Mouse (Mus musculus): ENCODE data around the gene Fam229b. TPM values are rescaled to one million over a fixed set of nuclear protein-coding genes. Genes with fewer than 3 reads are reported as not detected.

Gene Fam229b
- polyA plus RNA-seq, 1 experiment from 2014 or later = 1.3 TPM

DNA sequence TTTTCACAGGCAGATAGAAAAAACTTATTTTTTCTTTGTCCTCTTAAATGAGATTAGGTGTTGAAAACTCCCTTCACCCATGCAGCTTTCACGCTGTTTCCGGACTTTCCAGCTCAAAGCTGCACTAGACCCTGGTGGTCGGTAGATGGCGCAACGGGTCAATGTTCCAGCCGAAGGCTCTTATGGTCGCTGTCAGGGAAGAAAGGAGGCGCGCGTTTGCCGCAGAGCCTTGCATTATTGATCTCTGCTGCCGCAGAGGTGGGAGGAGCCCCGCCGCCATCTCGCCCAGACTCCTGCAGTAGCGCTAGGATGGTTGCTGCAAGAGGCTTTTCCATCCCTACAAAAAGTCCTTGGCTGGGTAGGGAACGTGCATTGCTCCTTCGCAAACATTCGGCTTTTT, 37.4 kb upstream of the Fam229b start:
- Histone ChIP-seq H3K4me3 (ENCODE audit: low read depth, low read length) (peak overlapping the region; percentile 52), H3K4me1 (ENCODE audit: insufficient read depth) (peaks cover 25% of the 10 kb centered on the region), H3K27ac (ENCODE audit: low read depth) (peak overlapping the region; percentile 75), H3K4me2 (ENCODE audit: low read depth, low read length) (peak overlapping the region; percentile 84), H3K27me3 (ENCODE audit: insufficient read depth, low read length) (0 out of 2 replicates have a peak, but pooled peaks cover 3% of the 10 kb centered on the region), H3K9me3 (ENCODE audit: low read length) (no peaks in the 10 kb centered on the region), H3K36me3 (replicated peaks; ENCODE audit: insufficient read depth, low read length) (no peaks in the 10 kb centered on the region), H3K9ac (replicated peaks) (no peak overlapping the region; the same call in 1 of the 2 replicates)
- ATAC-seq (peak; percentile 82), DNase-seq (peak; percentile 89)
- WGBS (ENCODE audit: insufficient replicate concordance) = 0% methylated on average over 19 of the region's 19 CpGs
- TF ChIP-seq EP300 (IDR thresholded peaks at IDR 0.05; ENCODE audit: low read depth) = 0 out of 2 replicates have a peak, but pooled peaks have one; percentile 10
- peak; percentile 96 for TF ChIP-seq CTCF (IDR thresholded peaks at IDR 0.05; ENCODE audit: low read depth)

DNA sequence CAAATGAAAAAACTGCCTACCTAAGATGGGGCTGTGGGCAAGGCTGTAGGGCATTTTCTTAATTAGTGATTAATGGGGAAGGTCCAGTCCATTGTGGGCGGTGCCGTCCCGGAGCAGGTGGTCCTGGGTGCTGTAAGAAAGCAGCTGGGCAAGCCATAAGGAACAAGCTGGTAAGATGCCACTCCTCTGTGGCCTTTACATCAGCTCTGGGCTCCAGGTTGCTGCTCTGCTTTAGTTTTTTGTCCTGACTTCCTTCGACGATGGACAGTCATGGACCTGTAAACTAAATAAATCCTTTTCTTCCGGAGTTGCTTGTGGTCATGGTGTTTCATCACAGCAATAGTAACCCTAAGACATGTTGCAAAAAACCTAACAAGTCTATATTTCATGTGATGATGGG, 37.0 kb upstream of the Fam229b start:
- Histone ChIP-seq H3K36me3 (replicated peaks; ENCODE audit: insufficient read depth, low read length) (no peaks in the 10 kb centered on the region), H3K9me3 (ENCODE audit: low read length) (no peaks in the 10 kb centered on the region), H3K4me1 (ENCODE audit: insufficient read depth) (peaks cover 28% of the 10 kb centered on the region), H3K4me3 (ENCODE audit: low read depth, low read length) (no peak overlapping the region), H3K27ac (ENCODE audit: low read depth) (no peak overlapping the region), H3K27me3 (ENCODE audit: insufficient read depth, low read length) (0 out of 2 replicates have a peak, but pooled peaks cover 3% of the 10 kb centered on the region), H3K4me2 (ENCODE audit: low read depth, low read length) (peak overlapping the region; percentile 84), H3K9ac (replicated peaks) (no peak overlapping the region; the same call in 1 of the 2 replicates)
- ATAC-seq (no peak), DNase-seq (no peak)
- 14% methylated on average over 6 of the region's 6 CpGs for WGBS (ENCODE audit: insufficient replicate concordance)
- TF ChIP-seq CTCF (IDR thresholded peaks at IDR 0.05; ENCODE audit: low read depth) = no peak
- no peak for TF ChIP-seq EP300 (IDR thresholded peaks at IDR 0.05; ENCODE audit: low read depth)

DNA sequence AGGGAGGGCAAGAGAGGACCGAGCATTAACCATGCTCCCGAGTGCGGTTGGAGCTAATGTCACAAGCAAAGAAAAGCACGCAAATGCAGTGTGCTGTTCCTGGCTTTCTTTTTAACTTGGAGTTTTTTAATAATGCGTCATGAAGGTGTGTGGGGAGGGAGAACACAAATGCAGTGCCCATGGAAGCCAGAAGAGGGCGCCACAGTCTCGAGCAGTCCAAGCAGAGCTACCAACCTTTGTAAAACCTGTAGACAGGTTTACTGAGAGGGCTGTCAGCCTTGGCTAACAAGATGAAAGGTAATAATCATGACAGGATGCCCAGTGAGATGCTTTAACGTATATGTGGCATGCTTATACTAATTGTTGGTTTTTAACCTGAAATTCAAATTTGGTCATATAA, 36.5 kb upstream of the Fam229b start:
- 0 out of 2 replicates have a peak, but pooled peaks cover 3% of the 10 kb centered on the region for H3K27me3 ChIP-seq (ENCODE audit: insufficient read depth, low read length)
- H3K36me3 ChIP-seq (replicated peaks; ENCODE audit: insufficient read depth, low read length) = no peaks in the 10 kb centered on the region
- H3K4me2 ChIP-seq (ENCODE audit: low read depth, low read length) = no peak overlapping the region; the same call in 1 of the 2 replicates
- peaks cover 29% of the 10 kb centered on the region for H3K4me1 ChIP-seq (ENCODE audit: insufficient read depth)
- ATAC-seq = no peak
- H3K9ac ChIP-seq (replicated peaks) = no peak overlapping the region
- WGBS (ENCODE audit: insufficient replicate concordance) = 11% methylated on average over 8 of the region's 8 CpGs
- no peaks in the 10 kb centered on the region for H3K9me3 ChIP-seq (ENCODE audit: low read length)
- DNase-seq = peak; percentile 80
- H3K27ac ChIP-seq (ENCODE audit: low read depth) = no peak overlapping the region
- no peak overlapping the region for H3K4me3 ChIP-seq (ENCODE audit: low read depth, low read length)
- TF ChIP-seq EP300 (IDR thresholded peaks at IDR 0.05; ENCODE audit: low read depth) (no peak), CTCF (IDR thresholded peaks at IDR 0.05; ENCODE audit: low read depth) (peak; percentile 82)

DNA sequence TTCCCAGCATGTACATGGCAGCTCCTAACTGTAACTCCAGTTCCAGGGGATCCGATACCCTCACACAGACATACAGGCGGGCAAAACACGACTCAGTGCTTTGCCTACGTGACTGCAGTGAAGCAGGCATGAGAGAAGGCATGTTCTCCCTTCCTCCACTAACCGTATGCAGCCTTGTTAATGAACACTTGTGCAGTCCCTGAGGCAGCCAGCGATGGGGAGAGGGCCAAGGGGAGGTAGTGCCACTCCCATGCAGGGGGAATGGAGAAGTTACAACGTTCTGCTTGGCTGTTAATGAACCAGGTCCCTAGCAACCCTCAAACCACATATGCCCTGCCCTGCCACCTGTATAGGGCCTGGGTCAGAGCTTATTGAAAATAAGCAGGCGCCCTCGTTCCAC, 35.9 kb upstream of the Fam229b start:
- no peak overlapping the region for H3K9ac ChIP-seq (replicated peaks)
- no peaks in the 10 kb centered on the region for H3K36me3 ChIP-seq (replicated peaks; ENCODE audit: insufficient read depth, low read length)
- peaks cover 25% of the 10 kb centered on the region for H3K4me1 ChIP-seq (ENCODE audit: insufficient read depth)
- WGBS (ENCODE audit: insufficient replicate concordance) = 54% methylated on average over 9 of the region's 9 CpGs
- DNase-seq (no peak), ATAC-seq (no peak)
- H3K4me3 ChIP-seq (ENCODE audit: low read depth, low read length) = no peak overlapping the region
- H3K9me3 ChIP-seq (ENCODE audit: low read length) = no peaks in the 10 kb centered on the region
- H3K4me2 ChIP-seq (ENCODE audit: low read depth, low read length) = no peak overlapping the region
- TF ChIP-seq CTCF (IDR thresholded peaks at IDR 0.05; ENCODE audit: low read depth) (no peak), EP300 (IDR thresholded peaks at IDR 0.05; ENCODE audit: low read depth) (no peak)
- no peak overlapping the region for H3K27ac ChIP-seq (ENCODE audit: low read depth)
- 0 out of 2 replicates have a peak, but pooled peaks cover 3% of the 10 kb centered on the region for H3K27me3 ChIP-seq (ENCODE audit: insufficient read depth, low read length)

DNA sequence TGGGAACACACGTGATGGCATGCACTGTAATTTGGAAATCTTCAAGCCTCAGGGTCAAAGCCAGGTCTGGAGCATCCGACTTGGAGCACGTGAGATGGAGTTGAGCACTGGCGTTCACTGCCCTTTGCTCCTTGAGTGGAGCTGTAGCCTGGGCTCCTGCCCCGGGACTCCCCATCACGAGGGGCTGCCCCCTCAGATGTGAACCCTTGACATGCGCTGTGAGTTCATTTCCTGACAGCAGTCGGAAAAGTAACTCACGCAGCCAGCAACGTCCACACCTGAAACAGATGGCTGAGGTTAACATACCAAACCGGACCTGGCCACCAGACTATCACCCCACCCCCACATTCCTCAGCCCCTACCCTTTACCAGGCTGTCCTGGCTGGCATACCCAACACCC, 33.9 kb upstream of the Fam229b start:
- Histone ChIP-seq H3K9ac (replicated peaks) (no peak overlapping the region), H3K27ac (ENCODE audit: low read depth) (no peak overlapping the region), H3K36me3 (replicated peaks; ENCODE audit: insufficient read depth, low read length) (no peaks in the 10 kb centered on the region), H3K4me2 (ENCODE audit: low read depth, low read length) (no peak overlapping the region), H3K4me3 (ENCODE audit: low read depth, low read length) (no peak overlapping the region), H3K9me3 (ENCODE audit: low read length) (no peaks in the 10 kb centered on the region), H3K27me3 (ENCODE audit: insufficient read depth, low read length) (0 out of 2 replicates have a peak, but pooled peaks cover 3% of the 10 kb centered on the region), H3K4me1 (ENCODE audit: insufficient read depth) (peaks cover 18% of the 10 kb centered on the region)
- DNase-seq (no peak), ATAC-seq (no peak)
- WGBS (ENCODE audit: insufficient replicate concordance) = 77% methylated on average over 11 of the region's 11 CpGs
- no peak for TF ChIP-seq CTCF (IDR thresholded peaks at IDR 0.05; ENCODE audit: low read depth)
- no peak for TF ChIP-seq EP300 (IDR thresholded peaks at IDR 0.05; ENCODE audit: low read depth)

DNA sequence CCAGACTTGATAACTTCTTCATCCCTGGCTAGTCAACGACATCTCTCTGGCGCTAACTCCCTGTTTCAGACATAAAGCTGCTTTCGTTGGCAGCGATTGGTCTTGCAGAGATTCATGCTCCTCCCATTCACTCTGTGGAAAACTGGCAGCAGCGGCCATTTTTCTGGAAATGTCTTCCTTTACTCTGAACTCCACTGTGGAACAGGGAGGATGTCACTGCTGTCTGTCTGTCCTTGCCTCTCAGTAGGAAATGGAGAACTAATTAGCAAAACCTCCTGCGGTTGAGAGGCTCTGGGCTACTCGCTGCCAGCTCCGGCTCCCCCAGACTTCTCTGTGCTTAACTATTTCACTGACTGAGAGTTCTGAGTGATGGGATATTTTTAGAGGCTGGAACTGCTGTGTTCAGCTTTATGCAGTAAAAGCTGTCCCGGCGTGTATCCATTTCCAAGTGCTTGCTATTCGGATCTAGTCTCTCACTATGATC, 32.0 kb upstream of the Fam229b start:
- no peak overlapping the region for H3K27ac ChIP-seq (ENCODE audit: low read depth)
- H3K9me3 ChIP-seq (ENCODE audit: low read length) = no peaks in the 10 kb centered on the region
- peak overlapping the region; percentile 19; the same call in 1 of the 2 replicates for H3K4me2 ChIP-seq (ENCODE audit: low read depth, low read length)
- ATAC-seq (no peak), DNase-seq (no peak)
- TF ChIP-seq CTCF (IDR thresholded peaks at IDR 0.05; ENCODE audit: low read depth) (no peak), EP300 (IDR thresholded peaks at IDR 0.05; ENCODE audit: low read depth) (no peak)
- H3K4me1 ChIP-seq (ENCODE audit: insufficient read depth) = peaks cover 10% of the 10 kb centered on the region; the same call in 1 of the 2 replicates
- no peak overlapping the region for H3K9ac ChIP-seq (replicated peaks)
- no peak overlapping the region for H3K4me3 ChIP-seq (ENCODE audit: low read depth, low read length)
- 33% methylated on average over 11 of the region's 11 CpGs for WGBS (ENCODE audit: insufficient replicate concordance)
- 0 out of 2 replicates have a peak, but pooled peaks cover 3% of the 10 kb centered on the region for H3K27me3 ChIP-seq (ENCODE audit: insufficient read depth, low read length)
- no peaks in the 10 kb centered on the region for H3K36me3 ChIP-seq (replicated peaks; ENCODE audit: insufficient read depth, low read length)

All from liver, postnatal 0 days (tissue).